Mouse (Mus musculus): Measurements from ENCODE around the gene AC141477.1.

DNA sequence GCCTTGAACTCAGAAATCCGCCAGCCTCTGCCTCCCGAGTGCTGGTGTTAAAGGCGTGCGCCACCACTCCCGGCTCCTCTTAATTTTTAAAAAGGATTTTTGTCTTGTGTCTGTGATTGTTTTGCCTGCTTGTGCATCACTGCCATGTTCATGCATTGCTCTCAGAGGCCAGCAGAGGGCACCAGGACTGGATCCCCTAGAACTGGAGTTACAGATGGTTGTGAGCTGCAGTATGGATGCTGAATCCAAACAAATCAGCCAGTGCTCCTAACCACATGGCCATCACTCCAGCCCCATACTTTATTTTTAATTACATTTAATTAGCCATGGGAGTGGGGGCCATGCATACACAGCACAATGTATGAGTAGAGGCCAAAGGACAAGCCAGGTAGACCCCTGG is 15.0 kb upstream of the AC141477.1 start:
- no peak for TF ChIP-seq CTCF (IDR thresholded peaks at IDR 0.05; ENCODE audit: insufficient read depth, low read depth, low read length)
- no peak for TF ChIP-seq POLR2A (IDR thresholded peaks at IDR 0.05; ENCODE audit: insufficient read depth, low read depth, low read length)
